Mouse (Mus musculus): ENCODE measurements at regions not wholly inside any gene's neighbourhood (a gene's known extent, or its start where the extent isn't known, plus 50 kb on each side); places are given as distances from the start of the nearest gene placed in this dataset.

- DNase-seq (ENCODE audit: low spot score in 2 of 2) = no peak
- intact Hi-C loops (cut with DNase I) = no loop called here
Observed at GRCm38 (mm10) chr1:57032407-57032806, 54.0 kb upstream of the Satb2 start.

GRCm38 (mm10) chr1:57033244-57033643, 54.8 kb upstream of the Satb2 start:
- no peak for DNase-seq (ENCODE audit: low spot score in 2 of 2)
- intact Hi-C loops (cut with DNase I) = no loop called here

- no peak for DNase-seq (ENCODE audit: low spot score in 2 of 2)
- intact Hi-C loops (cut with DNase I) = no loop called here
Observed at GRCm38 (mm10) chr1:57034411-57034810, 56.0 kb upstream of the Satb2 start.

- no peak for DNase-seq (ENCODE audit: low spot score in 2 of 2)
- intact Hi-C loops (cut with DNase I) = no loop called here
Observed at GRCm38 (mm10) chr1:57036382-57036781, 57.9 kb upstream of the Satb2 start.

GRCm38 (mm10) chr1:57040201-57040600, 61.8 kb upstream of the Satb2 start:
- intact Hi-C loops (cut with DNase I) = no loop called here
- peak; percentile 1 to 7 for DNase-seq (ENCODE audit: low spot score in 2 of 2)

GRCm38 (mm10) chr1:57041578-57041977, 63.1 kb upstream of the Satb2 start:
- intact Hi-C loops (cut with DNase I) = no loop called here
- DNase-seq (ENCODE audit: low spot score in 2 of 2) = no peak

- DNase-seq (ENCODE audit: low spot score in 2 of 2) = no peak
- intact Hi-C loops (cut with DNase I) = no loop called here
Observed at GRCm38 (mm10) chr1:57053836-57054235, 75.4 kb upstream of the Satb2 start.

GRCm38 (mm10) chr1:57055976-57056375, 77.5 kb upstream of the Satb2 start:
- intact Hi-C loops (cut with DNase I) = no loop called here

GRCm38 (mm10) chr1:57059216-57059615, 80.8 kb upstream of the Satb2 start:
- intact Hi-C loops (cut with DNase I) = no loop called here
- DNase-seq (ENCODE audit: low spot score in 2 of 2) = no peak

More at GRCm38 (mm10) chr1:57055976-57056375, 77.5 kb upstream of the Satb2 start:
- no peak for DNase-seq (ENCODE audit: low spot score in 2 of 2)

GRCm38 (mm10) chr1:57075221-57075620, 96.8 kb upstream of the Satb2 start:
- no peak for DNase-seq (ENCODE audit: low spot score in 2 of 2)
- intact Hi-C loops (cut with DNase I) = no loop called here

- intact Hi-C loops (cut with DNase I) = no loop called here
- DNase-seq (ENCODE audit: low spot score in 2 of 2) = no peak
Observed at GRCm38 (mm10) chr1:57076696-57077095, 98.2 kb upstream of the Satb2 start.

GRCm38 (mm10) chr1:57080306-57080705, 101.9 kb upstream of the Satb2 start:
- no peak for DNase-seq (ENCODE audit: low spot score in 2 of 2)
- intact Hi-C loops (cut with DNase I) = no loop called here

- intact Hi-C loops (cut with DNase I) = no loop called here
- DNase-seq (ENCODE audit: low spot score in 2 of 2) = peak in 1 of 2 experiments; percentile 13
Observed at GRCm38 (mm10) chr1:57083134-57083533, 104.7 kb upstream of the Satb2 start.

GRCm38 (mm10) chr1:57083540-57084083, 105.2 kb upstream of the Satb2 start:
- intact Hi-C loops (cut with DNase I) = no loop called here
- no peak for DNase-seq (ENCODE audit: low spot score in 2 of 2)

- peak in 1 of 2 experiments; percentile 24 for DNase-seq (ENCODE audit: low spot score in 2 of 2)
- intact Hi-C loops (cut with DNase I) = no loop called here
Observed at GRCm38 (mm10) chr1:57095361-57096247, 117.2 kb upstream of the Satb2 start.

GRCm38 (mm10) chr1:57096248-57096600, 117.8 kb upstream of the Satb2 start:
- no peak for DNase-seq (ENCODE audit: low spot score in 2 of 2)
- intact Hi-C loops (cut with DNase I) = no loop called here

GRCm38 (mm10) chr1:57096740-57097139, 118.3 kb upstream of the Satb2 start:
- no peak for DNase-seq (ENCODE audit: low spot score in 2 of 2)
- intact Hi-C loops (cut with DNase I) = no loop called here

GRCm38 (mm10) chr1:57100614-57101013, 122.2 kb upstream of the Satb2 start:
- intact Hi-C loops (cut with DNase I) = no loop called here

GRCm38 (mm10) chr1:57107308-57107707, 128.9 kb upstream of the Satb2 start:
- no peak for DNase-seq (ENCODE audit: low spot score in 2 of 2)
- intact Hi-C loops (cut with DNase I) = no loop called here

More at GRCm38 (mm10) chr1:57100614-57101013, 122.2 kb upstream of the Satb2 start:
- DNase-seq (ENCODE audit: low spot score in 2 of 2) = no peak

GRCm38 (mm10) chr1:57120678-57121077, 142.2 kb upstream of the Satb2 start:
- intact Hi-C loops (cut with DNase I) = no loop called here
- no peak for DNase-seq (ENCODE audit: low spot score in 2 of 2)

- intact Hi-C loops (cut with DNase I) = no loop called here
- DNase-seq (ENCODE audit: low spot score in 2 of 2) = no peak
Observed at GRCm38 (mm10) chr1:57144181-57144580, 165.7 kb upstream of the Satb2 start.
